Mouse (Mus musculus) liver (tissue): ENCODE measurements around the gene Esr2.
"Not testable (repeated sequence)": the region's sequence is repeated elsewhere in the genome, so short reads cannot be mapped to it uniquely, and the experiment has no call there.

Source experiments
- DNase-seq: peaks from one replicate; pipeline ENCODE4 v3.0.0-alpha.2; 2020; ENCODE audit warnings: mixed read lengths

Gene Esr2

GRCm38 (mm10) chr12:76136701-76137100, 40.4 kb downstream of the Esr2 start:
- DNase-seq, result no peak

DNA sequence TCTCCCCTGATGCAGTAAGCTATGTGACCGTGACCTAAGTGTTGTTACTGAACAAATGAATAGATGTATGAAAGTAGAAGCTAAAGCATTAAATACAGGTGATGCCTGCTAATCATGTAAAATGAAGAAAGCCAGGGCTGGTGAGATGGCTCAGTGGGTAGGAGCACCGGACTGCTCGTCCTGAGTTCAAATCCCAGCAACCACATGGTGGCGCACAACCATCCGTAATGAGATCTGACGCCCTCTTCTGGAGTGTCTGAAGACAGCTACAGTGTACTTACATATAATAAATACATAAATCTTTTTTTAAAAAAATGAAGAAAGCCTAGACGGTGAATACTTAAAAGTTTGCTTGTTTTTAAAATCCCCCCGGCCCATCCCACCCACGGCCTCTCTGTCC, 44.0 kb downstream of the Esr2 start:
- DNase-seq, result not testable (repeated sequence)

- DNase-seq, result no peak
Observed at GRCm38 (mm10) chr12:76132591-76132990, 44.5 kb downstream of the Esr2 start.

- no peak for DNase-seq
Observed at GRCm38 (mm10) chr12:76130891-76131290, 46.2 kb downstream of the Esr2 start.

- DNase-seq, result peak; percentile 20
Observed at GRCm38 (mm10) chr12:76130281-76130680, 46.8 kb downstream of the Esr2 start.

DNA sequence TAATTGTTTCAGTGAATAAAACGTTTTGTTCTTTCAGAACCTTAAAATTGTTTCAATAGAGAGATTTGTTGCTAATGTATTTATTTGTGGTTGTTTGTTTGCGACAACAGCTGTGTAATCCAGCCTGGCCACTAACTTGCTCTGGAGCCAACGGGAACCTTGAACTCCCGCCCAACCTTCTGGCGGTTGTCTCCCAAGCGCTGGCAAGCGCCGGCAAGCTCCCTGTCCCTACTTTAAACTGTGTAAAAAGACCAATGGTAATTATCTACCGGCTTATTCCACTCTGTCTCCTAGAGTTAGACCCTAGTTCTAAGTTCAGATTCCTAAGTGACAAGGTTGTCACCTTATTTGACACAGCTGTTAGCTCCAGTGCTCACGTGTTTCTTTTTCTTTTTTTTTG, 48.2 kb downstream of the Esr2 start:
- no peak for DNase-seq

GRCm38 (mm10) chr12:76128306-76128705, 48.8 kb downstream of the Esr2 start:
- no peak for DNase-seq

GRCm38 (mm10) chr12:76123223-76123622, 53.8 kb downstream of the Esr2 start:
- no peak for DNase-seq

DNA sequence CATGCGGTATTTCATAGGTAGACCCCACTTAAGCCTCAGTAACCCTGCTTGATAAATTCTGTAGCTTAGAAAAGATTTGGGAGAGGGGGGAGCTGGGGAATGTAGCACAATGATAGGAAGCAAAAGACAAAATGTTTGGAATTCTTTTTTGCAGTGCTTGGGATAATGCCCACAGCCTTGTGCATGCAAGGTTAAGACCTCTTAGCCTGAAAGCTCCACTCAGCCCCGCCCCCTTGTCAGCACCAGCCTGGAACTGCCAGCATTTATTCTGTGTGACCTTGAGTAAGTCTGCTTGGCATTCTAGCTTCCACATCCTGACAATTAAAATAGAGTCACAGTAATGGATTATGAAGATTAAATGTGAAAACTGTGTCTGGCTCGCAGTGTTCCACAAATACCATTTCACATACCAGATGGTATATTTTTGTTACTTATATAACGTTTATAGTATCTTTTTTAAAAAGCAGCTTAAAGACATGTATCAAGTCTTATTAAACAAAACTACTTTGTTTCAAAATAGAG, 59.4 kb downstream of the Esr2 start:
- DNase-seq, result peak; percentile 18

DNA sequence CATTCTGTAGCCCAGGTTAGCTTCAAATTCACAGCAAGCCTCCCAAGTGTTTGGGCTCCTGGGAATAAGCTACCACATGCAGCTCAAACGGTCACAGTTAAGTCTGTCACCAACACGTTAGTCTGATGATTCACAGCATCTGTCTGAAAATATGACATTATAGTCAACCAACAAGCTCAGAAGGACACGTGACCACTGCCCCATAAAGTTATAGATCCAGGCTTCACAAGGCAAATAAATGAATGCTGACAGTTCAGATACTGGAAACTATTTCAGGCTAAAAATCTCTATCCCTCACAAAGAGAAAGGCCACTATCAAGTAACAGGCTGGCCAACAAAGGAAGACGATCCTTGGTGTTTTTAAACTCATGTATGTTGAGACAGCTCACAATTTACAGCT, 60.5 kb downstream of the Esr2 start:
- DNase-seq, result no peak

GRCm38 (mm10) chr12:76111046-76111445, 66.0 kb downstream of the Esr2 start:
- no peak for DNase-seq

- DNase-seq, result no peak
Observed at GRCm38 (mm10) chr12:76109646-76110405, 67.2 kb downstream of the Esr2 start.

DNA sequence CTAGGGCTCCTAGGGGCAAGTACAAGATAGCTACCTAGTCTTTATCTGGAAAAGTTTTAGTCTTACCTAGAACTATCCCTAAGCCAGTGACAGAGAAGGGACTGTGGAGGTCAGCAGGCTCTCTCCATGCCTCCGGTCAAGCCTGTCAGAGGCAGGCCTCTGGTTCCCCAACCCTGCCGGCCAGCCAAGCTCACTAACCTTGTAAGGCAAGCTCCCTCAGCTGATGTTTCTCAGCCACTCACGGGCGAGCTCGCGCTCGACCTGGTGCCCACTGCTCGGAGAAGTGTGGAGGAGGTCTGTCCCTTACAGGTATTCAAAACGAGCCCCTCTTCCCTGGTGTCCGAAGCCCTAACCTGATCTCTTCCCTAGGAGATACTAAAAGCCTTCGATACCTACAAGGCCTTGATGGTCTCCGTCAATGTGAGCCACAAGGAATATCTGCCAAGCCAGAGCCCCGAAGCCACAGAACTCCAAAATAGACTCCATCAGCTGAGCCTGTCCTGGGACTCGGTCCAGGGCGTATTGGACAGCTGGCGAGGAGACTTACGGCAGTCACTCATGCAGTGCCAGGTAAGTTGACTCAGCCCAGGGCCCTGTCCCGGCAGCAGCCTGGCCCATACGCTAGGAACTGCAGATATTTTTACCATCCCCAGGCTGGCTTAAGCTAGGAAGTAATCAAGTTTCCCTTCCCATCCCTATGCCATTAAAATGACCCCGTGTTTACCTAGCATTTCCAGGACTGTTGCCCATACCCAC, 72.3 kb downstream of the Esr2 start:
- no peak for DNase-seq

DNA sequence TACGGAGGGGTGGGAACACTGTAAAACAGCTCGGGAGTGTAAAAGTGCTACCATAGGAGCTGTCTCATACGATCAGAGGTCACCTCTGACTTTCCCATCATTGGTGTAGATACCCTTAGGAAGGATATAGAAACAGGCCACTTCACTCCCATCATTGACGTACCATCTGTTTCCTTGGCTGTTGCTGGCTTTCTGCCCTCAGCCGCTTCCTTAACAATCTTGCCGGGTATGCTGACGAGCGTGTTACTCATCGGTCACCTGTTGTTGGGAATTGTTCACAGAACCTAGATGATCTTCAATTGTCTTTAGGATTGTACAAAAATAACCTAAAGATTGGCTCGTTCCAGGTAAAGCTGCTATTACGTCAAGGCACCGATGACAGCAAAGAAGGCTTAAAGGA, 74.4 kb downstream of the Esr2 start:
- DNase-seq, result no peak

DNA sequence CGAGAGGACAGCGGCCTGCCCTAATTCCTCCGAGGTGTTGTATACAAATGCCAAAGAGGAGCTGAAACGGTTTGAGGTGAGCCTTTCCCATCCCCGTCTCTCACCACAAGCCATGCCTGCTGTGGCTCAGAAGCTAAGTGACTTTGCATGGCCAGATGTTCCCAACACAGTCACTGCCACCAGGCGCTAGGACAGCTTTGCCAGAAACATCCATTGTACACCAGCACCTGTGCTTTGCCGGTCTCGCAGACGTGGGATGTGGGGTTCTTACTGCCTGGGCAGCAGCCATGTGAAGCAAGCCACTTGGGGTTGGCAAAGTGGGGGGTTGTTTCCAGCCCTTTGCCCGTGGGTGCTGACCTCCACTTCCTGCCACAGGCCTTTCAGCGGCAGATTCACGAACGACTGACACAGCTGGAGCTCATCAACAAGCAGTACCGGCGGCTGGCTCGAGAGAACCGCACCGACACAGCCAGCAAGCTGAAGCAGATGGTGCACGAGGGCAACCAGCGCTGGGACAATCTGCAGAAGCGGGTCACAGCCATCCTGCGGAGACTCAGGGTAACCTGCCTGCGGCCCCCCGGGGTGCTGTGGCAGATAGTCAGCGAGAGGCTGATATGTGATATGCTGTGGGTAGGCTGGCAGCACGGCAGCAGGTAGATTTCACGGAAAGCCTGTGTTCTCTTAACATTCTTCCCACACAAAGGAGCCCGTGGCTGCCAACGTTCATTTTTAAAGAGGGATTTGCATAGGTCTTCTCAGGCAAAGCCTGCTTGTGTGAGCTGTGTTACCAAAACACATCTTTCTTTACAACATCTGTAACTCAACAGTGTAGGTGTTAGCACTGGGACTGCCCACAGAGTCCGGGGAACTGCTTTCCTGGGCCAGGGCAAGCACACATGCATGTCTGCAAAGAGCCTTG, 81.7 kb downstream of the Esr2 start:
- DNase-seq, result no peak

DNA sequence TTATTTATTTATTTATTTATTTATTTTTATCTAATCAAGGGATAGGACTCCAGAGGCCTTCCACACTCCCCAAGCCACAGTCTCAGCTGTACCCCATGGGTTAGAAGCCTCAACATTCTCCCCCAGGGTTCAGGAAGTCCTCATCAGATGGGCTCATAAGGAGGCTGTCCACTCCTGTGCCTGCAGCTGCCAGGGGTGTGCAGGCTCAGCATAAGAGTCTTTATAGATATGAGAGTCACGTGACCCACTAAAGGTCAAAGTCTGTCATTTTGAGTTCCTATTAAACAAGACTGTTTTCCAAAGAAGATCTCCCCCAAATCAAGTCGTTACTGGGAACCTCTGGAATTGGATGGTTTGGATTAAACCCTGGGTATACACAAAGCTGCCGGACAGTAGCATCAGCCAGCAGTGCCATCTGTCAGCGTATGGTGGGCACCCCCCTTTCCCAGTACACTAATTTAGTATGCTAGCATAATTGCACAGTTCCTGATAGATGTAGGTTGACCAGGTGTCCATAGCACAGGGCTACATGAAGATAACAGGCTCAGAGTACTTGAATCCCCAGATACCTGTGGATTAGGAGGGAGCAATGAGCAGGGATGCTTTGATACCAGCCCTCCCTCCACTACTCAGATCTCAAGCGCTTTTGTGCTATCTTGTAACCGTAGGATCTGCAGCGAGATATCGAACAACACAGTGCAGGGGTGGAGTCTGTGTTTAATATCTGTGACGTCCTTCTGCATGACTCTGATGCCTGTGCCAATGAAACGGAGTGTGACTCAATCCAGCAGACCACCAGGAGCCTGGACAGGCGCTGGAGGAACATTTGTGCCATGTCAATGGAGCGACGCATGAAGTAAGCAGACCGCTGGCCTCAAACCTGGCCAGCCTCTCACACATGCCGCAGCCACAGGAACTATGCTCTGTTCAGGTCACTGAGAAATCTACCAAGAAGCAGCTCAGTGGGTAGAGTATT, 83.2 kb downstream of the Esr2 start:
- no peak for DNase-seq

DNA sequence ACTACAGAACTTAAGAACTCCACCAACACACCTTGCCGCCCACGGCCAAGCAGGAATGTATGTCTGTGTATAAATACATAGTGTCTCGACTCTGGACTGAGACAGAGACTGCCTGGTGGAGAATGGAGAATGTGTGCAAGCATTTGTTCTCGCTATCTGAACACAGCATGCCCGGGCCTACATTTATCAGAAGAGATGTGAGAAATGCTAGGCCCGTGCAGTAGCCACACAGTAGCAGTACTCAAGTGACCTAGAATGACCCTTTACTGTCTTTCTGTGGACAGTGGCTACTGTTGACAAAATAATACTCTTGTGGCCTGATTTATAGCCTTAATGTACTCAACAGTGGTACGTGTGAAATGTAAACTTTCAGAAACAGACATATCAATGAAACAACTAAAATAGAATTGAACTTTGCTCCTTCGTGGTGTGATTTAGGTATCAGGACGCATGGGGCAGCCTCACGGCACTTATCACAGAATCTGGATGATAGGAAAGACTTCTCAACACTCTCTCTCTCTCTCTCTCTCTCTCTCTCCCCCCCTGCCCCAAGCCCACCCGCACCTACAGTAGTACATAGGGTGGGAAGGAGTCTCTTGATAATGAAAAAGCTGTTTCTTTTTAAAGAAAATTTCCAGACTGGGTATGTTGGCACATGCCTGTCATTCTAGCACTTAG, 84.1 kb downstream of the Esr2 start:
- DNase-seq, result no peak

DNA sequence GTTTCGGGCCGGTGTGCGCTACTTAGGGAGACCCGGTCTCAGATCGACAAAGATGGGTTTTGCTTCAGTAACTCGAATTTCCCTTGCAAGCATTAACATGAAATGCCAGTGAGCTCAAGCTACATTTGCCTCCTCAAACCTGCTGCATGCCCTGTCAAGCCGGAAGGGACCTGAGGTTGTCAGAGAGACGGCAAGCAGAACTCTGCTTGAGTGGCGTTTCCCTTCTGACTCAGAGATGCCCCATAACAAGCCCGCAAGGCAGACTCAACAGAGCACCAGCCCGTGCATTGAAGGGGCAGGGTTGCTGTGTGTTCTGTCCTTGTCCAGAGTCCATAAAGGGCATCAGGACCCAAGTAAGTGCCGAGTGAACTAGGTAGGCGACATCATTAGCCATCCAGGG, 90.0 kb downstream of the Esr2 start:
- DNase-seq, result no peak

GRCm38 (mm10) chr12:76085956-76086905, 90.8 kb downstream of the Esr2 start:
- DNase-seq, result no peak

DNA sequence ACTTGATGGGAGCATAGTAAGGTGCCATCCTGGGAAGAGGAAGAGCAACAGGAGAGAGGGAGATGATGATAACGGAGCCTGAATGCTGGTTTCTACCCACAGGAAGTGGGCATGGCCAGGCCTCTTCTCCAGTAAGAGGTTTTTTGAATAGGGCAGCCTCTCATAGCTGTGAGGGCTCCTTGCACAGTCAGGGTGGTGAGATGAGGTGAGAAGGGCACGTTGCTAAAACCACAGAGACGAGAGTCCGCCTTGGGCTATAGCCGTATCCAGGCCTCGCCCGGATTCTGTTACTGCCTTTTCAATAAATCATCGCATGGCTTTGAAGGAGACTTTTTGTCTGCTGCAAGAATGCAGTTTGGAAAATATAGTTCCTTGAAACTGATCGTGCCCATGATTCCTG, 92.0 kb downstream of the Esr2 start:
- DNase-seq, result no peak
